29 mouse cellular contexts compared by ENCODE assay signal in genomic region chr5:106982298-106982952, GRCm38 (mm10). TPM values are rescaled to one million over a fixed set of nuclear protein-coding genes. Genes with fewer than 3 reads are reported as not detected.
A peak's percentile ranks its signal among the peaks of the same experiment; 100 is the strongest.
DNase-seq lines count a peak whose midpoint lies in the region; ATAC-seq and TF ChIP-seq lines count a peak whose summit lies in the region.
"Had no signal": no experiment of that assay in that cellular context is flagged by ENCODE, and none has a peak within 500 bp of the region (broad histone marks: within the 10 kb centered on the region; RNA-seq: fewer than 3 reads in every experiment).

No protein-coding gene starts in this region.

- peak overlapping the region; percentile 49 for H3K27ac ChIP-seq in spleen, adult 2 months (ENCODE audit: insufficient read depth, low read length)
- peak overlapping the region; percentile 57 for H3K27ac ChIP-seq in intestine, postnatal 0 days (ENCODE audit: low read depth, low read length)
- 0 out of 2 replicates have a peak overlapping the region, but pooled peaks have one; percentile 56 for H3K27ac ChIP-seq in stomach, postnatal 0 days (replicated peaks)
- H3K27ac ChIP-seq: embryonic facial prominence, embryonic 15.5 days; heart, embryonic 15.5 days; hindbrain, embryonic 14.5 days; kidney, embryonic 15.5 days; liver, embryonic 13.5 days; midbrain, embryonic 13.5 days; neural tube, embryonic 12.5 days had no signal

- H3K9ac ChIP-seq in intestine, postnatal 0 days (ENCODE audit: low read depth, low read length): no peak overlapping the region
- H3K9ac ChIP-seq in stomach, postnatal 0 days (ENCODE audit: low read length): no peak overlapping the region
- H3K9ac ChIP-seq: embryonic facial prominence, embryonic 15.5 days; heart, embryonic 15.5 days; hindbrain, embryonic 14.5 days; kidney, embryonic 15.5 days; liver, embryonic 13.5 days; midbrain, embryonic 13.5 days; neural tube, embryonic 12.5 days had no signal

- H3K36me3 ChIP-seq in spleen, adult 2 months (ENCODE audit: control insufficient read depth, insufficient read depth, low read length): peaks cover 6% of the 10 kb centered on the region
- no peaks in the 10 kb centered on the region for H3K36me3 ChIP-seq in intestine, postnatal 0 days (ENCODE audit: control insufficient read depth, insufficient read depth)
- H3K36me3 ChIP-seq in stomach, postnatal 0 days (ENCODE audit: control insufficient read depth, insufficient read depth, low read length): no peaks in the 10 kb centered on the region

- TF ChIP-seq POLR2A in spleen, adult 2 months (IDR thresholded peaks at IDR 0.05; ENCODE audit: low read depth, low read length): no peak

- peaks cover 4% of the 10 kb centered on the region; the same call in 1 of the 2 replicates for H3K4me1 ChIP-seq in spleen, adult 2 months (ENCODE audit: control insufficient read depth, insufficient read depth, insufficient read length)
- no peaks in the 10 kb centered on the region for H3K4me1 ChIP-seq in intestine, postnatal 0 days (replicated peaks; ENCODE audit: control insufficient read depth, insufficient read depth, low read length)
- H3K4me1 ChIP-seq in stomach, postnatal 0 days (replicated peaks; ENCODE audit: control insufficient read depth, insufficient read depth): no peaks in the 10 kb centered on the region
- H3K4me1 ChIP-seq: heart, embryonic 15.5 days; kidney, embryonic 15.5 days; liver, embryonic 13.5 days; midbrain, embryonic 13.5 days; neural tube, embryonic 12.5 days had no signal

- no peak for TF ChIP-seq EP300 in stomach, postnatal 0 days (optimal IDR thresholded peaks at IDR 0.05)

- no peaks in the 10 kb centered on the region for H3K9me3 ChIP-seq in intestine, postnatal 0 days (ENCODE audit: control insufficient read depth)
- H3K9me3 ChIP-seq in stomach, postnatal 0 days (ENCODE audit: control insufficient read depth, low read length): no peaks in the 10 kb centered on the region
- H3K9me3 ChIP-seq: embryonic facial prominence, embryonic 15.5 days; heart, embryonic 15.5 days; kidney, embryonic 15.5 days; liver, embryonic 13.5 days; megakaryocyte, embryonic 14.5 days; midbrain, embryonic 13.5 days; neural tube, embryonic 12.5 days had no signal

- no peaks in the 10 kb centered on the region for H3K27me3 ChIP-seq in spleen, adult 2 months (ENCODE audit: control insufficient read depth, insufficient read depth, low read length)
- H3K27me3 ChIP-seq in intestine, postnatal 0 days (replicated peaks; ENCODE audit: control insufficient read depth, insufficient read depth, low read length): no peaks in the 10 kb centered on the region
- H3K27me3 ChIP-seq in stomach, postnatal 0 days (ENCODE audit: control insufficient read depth, insufficient read depth, low read length): no peaks in the 10 kb centered on the region
- H3K27me3 ChIP-seq: embryonic facial prominence, embryonic 15.5 days; heart, embryonic 15.5 days; kidney, embryonic 15.5 days; liver, embryonic 13.5 days; megakaryocyte, embryonic 14.5 days; midbrain, embryonic 13.5 days; neural tube, embryonic 12.5 days had no signal

- TF ChIP-seq CTCF in spleen, adult 2 months (IDR thresholded peaks at IDR 0.05; ENCODE audit: extremely low read depth, insufficient read depth, insufficient read length, insufficient replicate concordance): no peak
- TF ChIP-seq CTCF in intestine, postnatal 0 days (IDR thresholded peaks at IDR 0.05; ENCODE audit: low read depth): no peak
- no peak for TF ChIP-seq CTCF in stomach, postnatal 0 days (IDR thresholded peaks at IDR 0.05; ENCODE audit: low read depth)

- WGBS in spleen, adult 2 months: 67% methylated on average over 7 of the region's 7 CpGs
- 35% methylated on average over 7 of the region's 7 CpGs for WGBS in intestine, postnatal 0 days
- WGBS in stomach, postnatal 0 days: 75% methylated on average over 7 of the region's 7 CpGs

- DNase-seq in spleen, adult 2 months (ENCODE audit: low read depth in 1 of 2, low spot score in 2 of 2): no peak
- no peak for DNase-seq in spleen, adult 12 weeks (ENCODE audit: low spot score)
- DNase-seq in T-cell, adult 2 months (ENCODE audit: low spot score): peak; percentile 18
- no peak for DNase-seq in stomach, postnatal 0 days (ENCODE audit: low spot score)
- DNase-seq in cerebellum, postnatal 25 days: no peak
- no peak for DNase-seq in layer of hippocampus, postnatal 14 days (ENCODE audit: low spot score in 2 of 2)
- DNase-seq: adrenal gland, adult 2 months; cerebellum, adult 18-20 months; cerebellum, postnatal 36 days; heart, postnatal 4 days; kidney, adult 11 months; kidney, postnatal 36 days; liver, embryonic 13.5 days; lung, adult 2 months; right cerebral cortex, adult 18-20 months; right cerebral cortex, postnatal 4 days; thymus, postnatal 25 days had no signal

- no peak overlapping the region for H3K4me3 ChIP-seq in spleen, adult 2 months (ENCODE audit: extremely low read depth, insufficient read depth, insufficient read length)
- H3K4me3 ChIP-seq in intestine, postnatal 0 days (ENCODE audit: low read depth, low read length): no peak overlapping the region
- no peak overlapping the region for H3K4me3 ChIP-seq in stomach, postnatal 0 days (ENCODE audit: low read depth, low read length)
- H3K4me3 ChIP-seq: embryonic facial prominence, embryonic 15.5 days; heart, embryonic 15.5 days; kidney, embryonic 15.5 days; liver, embryonic 13.5 days; megakaryocyte, embryonic 14.5 days; midbrain, embryonic 13.5 days; neural tube, embryonic 12.5 days had no signal

- peak overlapping the region; percentile 24; the same call in 1 of the 2 replicates for H3K4me2 ChIP-seq in intestine, postnatal 0 days (replicated peaks; ENCODE audit: low read depth)
- H3K4me2 ChIP-seq in stomach, postnatal 0 days (replicated peaks; ENCODE audit: low read depth): no peak overlapping the region
- H3K4me2 ChIP-seq: embryonic facial prominence, embryonic 15.5 days; heart, embryonic 15.5 days; hindbrain, embryonic 14.5 days; kidney, embryonic 15.5 days; liver, embryonic 13.5 days; midbrain, embryonic 13.5 days; neural tube, embryonic 12.5 days had no signal

- ATAC-seq in intestine, postnatal 0 days: peak; percentile 76
- ATAC-seq in stomach, postnatal 0 days (ENCODE audit: low FRiP score, low TSS enrichment): no peak
- ATAC-seq in cerebellum, adult (ENCODE audit: insufficient number of reproducible peaks, low FRiP score, low TSS enrichment): no peak
- ATAC-seq: forebrain, embryonic 14.5 days; midbrain, embryonic 13.5 days had no signal

RNA-seq across cellular contexts. Expression of gene Cdc7, which starts 18.3 kb away (rescaled TPM):
- 6.8 and 6.9 TPM in 2 replicates for polyA plus RNA-seq in spleen, adult 2 months (2012; rRNA removed)
- 5.1 and 5.5 TPM in 2 replicates for polyA plus RNA-seq in intestine, postnatal 0 days (2015; fragmentation: Nextera tagmentation; extraction: Ambion mirVana)
- 7.4 and 8.0 TPM in 2 replicates for polyA plus RNA-seq in stomach, postnatal 0 days (2015; fragmentation: Nextera tagmentation; extraction: Ambion mirVana)
- total RNA-seq in layer of hippocampus, postnatal 14 days (2021): 10 to 100 TPM; 13.5 to 14.9 TPM

RNA-seq across cellular contexts. Expression of gene Hfm1, which starts 56.3 kb away (rescaled TPM):
- not detected in 2 replicates for polyA plus RNA-seq in spleen, adult 2 months (2012; rRNA removed)
- 0.16 and 0.27 TPM in 2 replicates for polyA plus RNA-seq in intestine, postnatal 0 days (2015; fragmentation: Nextera tagmentation; extraction: Ambion mirVana)
- 0.13 and 0.15 TPM in 2 replicates for polyA plus RNA-seq in stomach, postnatal 0 days (2015; fragmentation: Nextera tagmentation; extraction: Ambion mirVana)
- total RNA-seq in layer of hippocampus, postnatal 14 days (2021): 1 to 10 TPM; 2.3 to 2.7 TPM
- total RNA-seq: adrenal gland, adult 2 months; gastrocnemius, adult 8-10 months; granulocyte monocyte progenitor cell, adult 5-6 weeks had no signal
- polyA plus RNA-seq: adrenal gland, adult 2 months; lung, adult 2 months had no signal
